Mouse (Mus musculus) cortical plate, adult 2 months (tissue): Measurements from ENCODE around the gene Uqcc3.

ENCODE experiments used
- CTCF ChIP-seq: fragments of 200-500 bp; IDR thresholded peaks from 2 replicates; pipeline ENCODE4 v1.5.1; 2011; ENCODE audit warnings: mild to moderate bottlenecking, control low read depth, low read length; ENCODE audit not compliant: insufficient read depth; ENCODE audit errors: extremely low read depth
- POLR2A ChIP-seq: fragments of 200-500 bp; IDR thresholded peaks from 2 replicates; pipeline ENCODE4 v1.6.1; 2011; ENCODE audit warnings: mild to moderate bottlenecking, low read length, control low read depth; ENCODE audit not compliant: insufficient read depth; ENCODE audit errors: extremely low read depth

GRCm38 (mm10) chr19:8929224-8930088, 48.7 kb upstream of the Uqcc3 start, which contains the start of the genes Rom1 and Eml3:
- TF ChIP-seq POLR2A (no peak), CTCF (no peak)
